Mouse (Mus musculus): ENCODE results near the gene Samd8.

GRCm38 (mm10) chr14:21745149-21745548, 5.2 kb upstream of the Samd8 start:
- no peak for TF ChIP-seq CTCF (IDR thresholded peaks at IDR 0.05; ENCODE audit: borderline replicate concordance, insufficient read depth, low read depth, low read length)
- TF ChIP-seq POLR2A (IDR thresholded peaks at IDR 0.05; ENCODE audit: borderline replicate concordance, insufficient read depth, low read length): no peak

All from cerebellum, adult 2 months (tissue).